ENCODE assay signal across 8 mouse cellular contexts in the genomic region with DNA sequence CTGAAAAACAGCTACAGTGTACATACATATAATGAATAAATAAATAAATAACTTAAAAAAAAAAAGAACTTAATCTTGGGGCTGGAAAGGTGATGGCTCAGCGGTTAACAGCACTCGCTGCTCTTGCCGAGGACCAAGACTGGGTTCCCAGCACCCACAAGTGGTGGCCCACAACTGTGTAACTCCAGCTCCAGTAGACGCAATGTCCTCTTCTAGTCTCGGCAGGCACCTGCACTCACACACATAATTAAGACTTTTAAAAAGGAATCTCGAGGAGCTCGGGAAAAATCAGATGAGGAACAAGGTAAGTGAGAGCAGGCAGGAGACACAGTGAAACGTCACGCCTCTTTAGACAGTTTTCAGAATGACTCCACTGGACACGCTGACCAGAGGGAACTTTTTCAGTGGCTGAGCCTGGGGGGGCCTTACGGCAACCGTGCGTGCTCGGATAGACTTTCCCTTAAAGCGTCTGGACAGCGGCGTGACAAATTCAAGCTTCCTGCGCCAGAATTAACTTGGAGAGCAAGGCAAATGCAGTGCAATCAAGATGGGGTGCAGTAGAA. TPM values are rescaled to one million over a fixed set of nuclear protein-coding genes. Genes with fewer than 3 reads are reported as not detected.
DNase-seq lines count a peak whose midpoint lies in the region; ATAC-seq and TF ChIP-seq lines count a peak whose summit lies in the region.

No protein-coding gene starts in this region.

- no peak for TF ChIP-seq CTCF in kidney, postnatal 0 days (IDR thresholded peaks at IDR 0.05; ENCODE audit: low read depth)

- H3K4me3 ChIP-seq in kidney, postnatal 0 days (replicated peaks; ENCODE audit: low read depth, low read length) = peak overlapping the region; percentile 88
- peak overlapping the region; percentile 86 for H3K4me3 ChIP-seq in forebrain, embryonic 13.5 days
- peak overlapping the region; percentile 89 for H3K4me3 ChIP-seq in liver, embryonic 16.5 days (ENCODE audit: low read depth, low read length)

- peak overlapping the region; percentile 93 for H3K27ac ChIP-seq in kidney, postnatal 0 days
- H3K27ac ChIP-seq in forebrain, embryonic 13.5 days = peak overlapping the region; percentile 82
- peak overlapping the region; percentile 86 for H3K27ac ChIP-seq in liver, embryonic 16.5 days (ENCODE audit: low read length)

- H3K9ac ChIP-seq in kidney, postnatal 0 days (ENCODE audit: low read depth, low read length) = peak overlapping the region; percentile 85
- peak overlapping the region; percentile 83 for H3K9ac ChIP-seq in forebrain, embryonic 13.5 days
- H3K9ac ChIP-seq in liver, embryonic 16.5 days (ENCODE audit: low read depth, low read length) = peak overlapping the region; percentile 77

- 12% methylated on average over 18 of the region's 18 CpGs for WGBS in kidney, postnatal 0 days
- 13% methylated on average over 18 of the region's 18 CpGs for WGBS in forebrain, embryonic 13.5 days
- WGBS in liver, embryonic 16.5 days (ENCODE audit: insufficient replicate concordance) = 9% methylated on average over 18 of the region's 18 CpGs

- no peaks in the 10 kb centered on the region for H3K36me3 ChIP-seq in kidney, postnatal 0 days (ENCODE audit: insufficient read depth, low read length)
- peaks cover 10% of the 10 kb centered on the region for H3K36me3 ChIP-seq in forebrain, embryonic 13.5 days (ENCODE audit: poor library complexity, severe bottlenecking)
- H3K36me3 ChIP-seq in liver, embryonic 16.5 days (ENCODE audit: control insufficient read depth, insufficient read depth) = no peaks in the 10 kb centered on the region

- H3K9me3 ChIP-seq in kidney, postnatal 0 days (replicated peaks; ENCODE audit: low read length) = no peaks in the 10 kb centered on the region
- H3K9me3 ChIP-seq in forebrain, embryonic 13.5 days (replicated peaks) = no peaks in the 10 kb centered on the region
- H3K9me3 ChIP-seq in liver, embryonic 16.5 days (replicated peaks; ENCODE audit: control insufficient read depth, low read length) = no peaks in the 10 kb centered on the region

- no peak for DNase-seq in kidney, postnatal 0 days (ENCODE audit: low spot score)
- no peak for DNase-seq in kidney, postnatal 10 days
- peak; percentile 39 for DNase-seq in MN1 (ENCODE audit: low spot score)
- DNase-seq in c-Kit-positive CD71-positive TER-119-positive erythroid progenitor cells, embryonic 14.5 days (ENCODE audit: low spot score) = no peak
- DNase-seq in testis, postnatal 10 days (ENCODE audit: low spot score) = no peak
- DNase-seq in natural killer cell, adult 2 months (ENCODE audit: low spot score in 2 of 2) = no peak

- H3K4me1 ChIP-seq in kidney, postnatal 0 days (replicated peaks; ENCODE audit: insufficient read depth, low read length) = no peaks in the 10 kb centered on the region; the same call in 1 of the 2 replicates
- peaks cover 28% of the 10 kb centered on the region for H3K4me1 ChIP-seq in forebrain, embryonic 13.5 days
- peaks cover 10% of the 10 kb centered on the region for H3K4me1 ChIP-seq in liver, embryonic 16.5 days (ENCODE audit: control insufficient read depth, low read depth, low read length)

- ATAC-seq in kidney, postnatal 0 days (replicated peaks; ENCODE audit: low FRiP score, low read depth) = no peak
- 0 out of 2 replicates have a peak, but pooled peaks have one; percentile 1 for ATAC-seq in forebrain, embryonic 13.5 days
- peak; percentile 0; the same call in 1 of the 2 replicates for ATAC-seq in liver, embryonic 16.5 days (ENCODE audit: low read depth)

- H3K4me2 ChIP-seq in kidney, postnatal 0 days (ENCODE audit: low read length) = peak overlapping the region; percentile 79
- H3K4me2 ChIP-seq in forebrain, embryonic 13.5 days = peak overlapping the region; percentile 95
- peak overlapping the region; percentile 94 for H3K4me2 ChIP-seq in liver, embryonic 16.5 days (ENCODE audit: low read depth, low read length)

- H3K27me3 ChIP-seq in kidney, postnatal 0 days (ENCODE audit: insufficient read depth, low read length) = no peaks in the 10 kb centered on the region
- H3K27me3 ChIP-seq in forebrain, embryonic 13.5 days = peaks cover 24% of the 10 kb centered on the region
- H3K27me3 ChIP-seq in liver, embryonic 16.5 days (ENCODE audit: control insufficient read depth, insufficient read depth, low read depth, low read length) = peaks cover 2% of the 10 kb centered on the region; the same call in 1 of the 2 replicates

RNA-seq across cellular contexts. Expression of a gene that starts 0.7 kb away (rescaled TPM):
- 45.7 and 50.4 TPM in 2 replicates for polyA plus RNA-seq in kidney, postnatal 0 days (2015; fragmentation: Nextera tagmentation; extraction: Ambion mirVana)
- 56.8 and 66.4 TPM in 2 replicates for polyA plus RNA-seq in forebrain, embryonic 13.5 days (2015; fragmentation: Nextera tagmentation; extraction: Ambion mirVana)
- 23.0 and 24.4 TPM in 2 replicates for polyA plus RNA-seq in liver, embryonic 16.5 days (2015; fragmentation: Nextera tagmentation; extraction: Ambion mirVana)

RNA-seq across cellular contexts. Expression of a gene that starts 49.3 kb away (rescaled TPM):
- 43.8 and 45.4 TPM in 2 replicates for polyA plus RNA-seq in kidney, postnatal 0 days (2015; fragmentation: Nextera tagmentation; extraction: Ambion mirVana)
- polyA plus RNA-seq in forebrain, embryonic 13.5 days (2015; fragmentation: Nextera tagmentation; extraction: Ambion mirVana) = 100 and 108 TPM in 2 replicates
- polyA plus RNA-seq in liver, embryonic 16.5 days (2015; fragmentation: Nextera tagmentation; extraction: Ambion mirVana) = 18.4 and 19.3 TPM in 2 replicates
